Mouse (Mus musculus) stomach, postnatal 0 days (tissue): ENCODE measurements around the gene Trmt10b.

Experiments
- CTCF ChIP-seq: IDR thresholded peaks from 2 replicates; pipeline ENCODE4 v1.5.1; 2016; ENCODE audit warnings: antibody characterized with exemption, low read depth, mild to moderate bottlenecking, moderate library complexity
- EP300 ChIP-seq: optimal IDR thresholded peaks from 2 replicates; pipeline ENCODE3; 2016; ENCODE audit warnings: antibody characterized with exemption

- TF ChIP-seq CTCF, result no peak
- no peak for TF ChIP-seq EP300
Measured at GRCm38 (mm10) chr4:45271041-45271452, 25.9 kb upstream of the Trmt10b start.
